Mouse (Mus musculus): ENCODE measurements at regions not wholly inside any gene's neighbourhood (a gene's known extent, or its start where the extent isn't known, plus 50 kb on each side); places are given as distances from the start of the nearest gene placed in this dataset.

DNA sequence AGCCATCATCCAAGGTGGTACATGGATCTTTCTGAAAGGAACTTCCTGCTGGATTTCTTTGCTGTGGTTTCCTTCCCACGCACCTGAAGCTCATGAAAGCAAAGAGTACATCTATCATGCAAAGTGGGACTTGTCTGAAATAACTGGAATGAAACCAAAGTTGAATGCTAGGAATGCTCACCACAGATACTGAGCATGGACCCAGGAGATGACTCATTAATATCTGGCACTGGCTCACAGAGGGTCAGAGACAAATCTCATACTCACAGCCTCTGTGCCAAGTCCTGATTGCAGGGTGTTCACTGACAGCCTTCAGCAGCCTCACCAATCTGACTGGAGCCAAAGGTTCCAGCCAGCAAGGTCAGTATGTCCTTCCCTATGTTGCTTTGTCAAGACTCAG is 245.3 kb upstream of the Nrp1 start:
- H3K4me1 ChIP-seq (ENCODE audit: control insufficient read depth in 1 of 2, insufficient read depth in 2 of 2, low read length in 2 of 2), result no peaks in the 10 kb centered on the region

DNA sequence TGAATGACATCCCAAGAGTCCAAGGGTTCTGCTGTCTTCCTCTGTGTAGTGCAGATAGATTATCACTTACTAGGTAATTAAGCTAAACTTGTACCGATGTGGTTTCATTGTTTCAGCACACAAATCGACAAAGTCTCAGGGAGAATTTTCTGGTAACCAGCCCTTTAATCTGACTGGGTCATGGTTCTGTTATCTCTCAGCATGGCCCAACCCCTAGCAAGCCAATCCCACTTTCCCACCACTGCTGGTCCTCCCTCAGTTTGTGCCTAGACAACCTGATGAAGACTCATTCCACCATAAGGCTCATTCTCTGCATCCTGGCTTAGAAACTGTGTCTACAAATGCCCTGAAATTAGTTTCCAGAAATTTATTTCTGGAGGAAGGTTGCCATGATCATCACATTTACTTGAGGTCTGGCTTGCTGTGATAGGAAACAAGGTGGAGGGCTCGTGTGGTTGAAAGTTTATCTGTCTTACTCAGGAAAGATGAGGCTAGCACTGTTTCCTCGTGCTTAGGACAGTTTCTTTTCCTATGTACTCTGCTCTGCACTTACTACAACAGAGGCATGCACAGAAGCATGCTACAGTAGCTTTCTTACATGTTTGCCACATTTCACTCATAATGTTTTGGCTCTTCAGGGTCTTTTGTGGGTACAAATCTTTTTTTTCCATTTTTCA is 217.0 kb upstream of the Nrp1 start:
- TF ChIP-seq MAX (IDR thresholded peaks at IDR 0.05; ENCODE audit: low read length), result no peak
- TF ChIP-seq NELFE (IDR thresholded peaks at IDR 0.05; ENCODE audit: low read depth, low read length), result no peak
- TF ChIP-seq GATA1 (IDR thresholded peaks at IDR 0.05; ENCODE audit: low read depth, low read length), result no peak
- TF ChIP-seq TAL1 (IDR thresholded peaks at IDR 0.05; ENCODE audit: low read length), result no peak
- no peak for TF ChIP-seq POLR2AphosphoS5 (IDR thresholded peaks at IDR 0.05; ENCODE audit: borderline replicate concordance, low read depth, low read length)
- no peak for TF ChIP-seq SMC3 (IDR thresholded peaks at IDR 0.05; ENCODE audit: low read depth, low read length)
- TF ChIP-seq BHLHE40 (IDR thresholded peaks at IDR 0.05; ENCODE audit: borderline replicate concordance, low read depth, low read length), result no peak
- no peak for TF ChIP-seq RCOR1 (IDR thresholded peaks at IDR 0.05; ENCODE audit: low read depth, low read length)
- TF ChIP-seq E2F4 (IDR thresholded peaks at IDR 0.05; ENCODE audit: borderline replicate concordance, low read depth, low read length), result no peak
- TF ChIP-seq HCFC1 (IDR thresholded peaks at IDR 0.05; ENCODE audit: low read depth, low read length), result no peak
- TF ChIP-seq NRF1 (IDR thresholded peaks at IDR 0.05; ENCODE audit: insufficient read depth, low read depth, low read length, poor library complexity, severe bottlenecking), result no peak
- no peak for TF ChIP-seq ELF1 (IDR thresholded peaks at IDR 0.05; ENCODE audit: low read depth, low read length)
- TF ChIP-seq MYC (IDR thresholded peaks at IDR 0.05; ENCODE audit: low read depth, low read length), result no peak
- no peak for TF ChIP-seq TCF12 (IDR thresholded peaks at IDR 0.05; ENCODE audit: low read depth, low read length)
- TF ChIP-seq USF1 (IDR thresholded peaks at IDR 0.05; ENCODE audit: low read depth, low read length), result no peak
- TF ChIP-seq SIN3A (IDR thresholded peaks at IDR 0.05; ENCODE audit: low read length), result no peak
- TF ChIP-seq GABPA (IDR thresholded peaks at IDR 0.05; ENCODE audit: low read depth, low read length), result no peak
- Histone ChIP-seq H3K9ac (ENCODE audit: control insufficient read depth, low read depth, low read length, poor library complexity, severe bottlenecking) (no peak overlapping the region), H3K79me2 (ENCODE audit: control insufficient read depth, insufficient read depth, low read length, poor library complexity) (no peaks in the 10 kb centered on the region), H3K27ac (ENCODE audit: control insufficient read depth, low read depth, low read length) (no peak overlapping the region), H3K9me3 (replicated peaks; ENCODE audit: insufficient read depth, low read length) (no peaks in the 10 kb centered on the region), H3K27me3 (ENCODE audit: control insufficient read depth in 1 of 2, insufficient read depth in 2 of 2, low read length in 2 of 2) (no peaks in the 10 kb centered on the region), H3K36me3 (ENCODE audit: control insufficient read depth in 1 of 2, insufficient read depth in 2 of 2, low read length in 2 of 2) (no peaks in the 10 kb centered on the region), H3K4me1 (ENCODE audit: control insufficient read depth in 1 of 2, insufficient read depth in 2 of 2, low read length in 2 of 2) (no peaks in the 10 kb centered on the region), H3K4me3 (ENCODE audit: control insufficient read depth in 1 of 2, insufficient read depth in 1 of 2, low read depth in 2 of 2, low read length in 2 of 2) (no peak overlapping the region)
- DNase-seq (ENCODE audit: low read depth, low spot score), result no peak

More for the DNA sequence above, 245.3 kb upstream of the Nrp1 start:
- Histone ChIP-seq H3K9me3 (replicated peaks; ENCODE audit: insufficient read depth, low read length) (no peaks in the 10 kb centered on the region), H3K79me2 (ENCODE audit: control insufficient read depth, insufficient read depth, low read length, poor library complexity) (no peaks in the 10 kb centered on the region), H3K27me3 (ENCODE audit: control insufficient read depth in 1 of 2, insufficient read depth in 2 of 2, low read length in 2 of 2) (no peaks in the 10 kb centered on the region), H3K4me3 (ENCODE audit: control insufficient read depth in 1 of 2, insufficient read depth in 1 of 2, low read depth in 2 of 2, low read length in 2 of 2) (no peak overlapping the region), H3K9ac (ENCODE audit: control insufficient read depth, low read depth, low read length, poor library complexity, severe bottlenecking) (no peak overlapping the region), H3K36me3 (ENCODE audit: control insufficient read depth in 1 of 2, insufficient read depth in 2 of 2, low read length in 2 of 2) (no peaks in the 10 kb centered on the region), H3K27ac (ENCODE audit: control insufficient read depth, low read depth, low read length) (no peak overlapping the region)
- DNase-seq (ENCODE audit: low read depth, low spot score), result no peak
- no peak for TF ChIP-seq TBP (IDR thresholded peaks at IDR 0.05; ENCODE audit: low read depth, low read length)
- TF ChIP-seq POLR2AphosphoS2 (IDR thresholded peaks at IDR 0.05; ENCODE audit: low read length), result no peak
- TF ChIP-seq NRF1 (IDR thresholded peaks at IDR 0.05; ENCODE audit: insufficient read depth, low read depth, low read length, poor library complexity, severe bottlenecking), result no peak
- no peak for TF ChIP-seq ZC3H11A (IDR thresholded peaks at IDR 0.05; ENCODE audit: low read depth, low read length)
- no peak for TF ChIP-seq SIN3A (IDR thresholded peaks at IDR 0.05; ENCODE audit: low read length)
- no peak for TF ChIP-seq POLR2A (IDR thresholded peaks at IDR 0.05; ENCODE audit: control insufficient read depth in 1 of 2, insufficient read depth in 1 of 2, low read depth in 1 of 2, low read length in 2 of 2, poor library complexity in 1 of 2)
